Mouse (Mus musculus): ENCODE results near the gene Pradc1. TPM values are rescaled to one million over a fixed set of nuclear protein-coding genes. Genes with fewer than 3 reads are reported as not detected.

Gene Pradc1
- 2.3 TPM for polyA plus RNA-seq (2014; fragmentation: Illumina TruSeq; extraction: RNeasy Lipid Tissue Mini Kit (QIAGEN cat#74804))

GRCm38 (mm10) chr6:85451664-85452410 is at the start of gene Pradc1:
TSS of gene Pradc1 (minus strand) at chr6:85451970.

GRCm38 (mm10) chr6:85450697-85451663 is 790 bp downstream of the Pradc1 start, which contains the start of gene Cct7:
TSS of gene Cct7 (plus strand) at chr6:85451514.

GRCm38 (mm10) chr6:85431842-85432431 is 19.8 kb downstream of the Pradc1 start, which contains the start of gene Smyd5:
TSS of gene Smyd5 (plus strand) at chr6:85431989.

GRCm38 (mm10) chr6:85423836-85424379 is 27.9 kb downstream of the Pradc1 start, which contains the start of gene Noto:
TSS of gene Noto (plus strand) at chr6:85423886.

Other genes with a start within 250 kb of the Pradc1 start
- gene Sfxn5, start 118.5 kb downstream of the Pradc1 start, polyA plus RNA-seq (2014; fragmentation: Illumina TruSeq; extraction: RNeasy Lipid Tissue Mini Kit (QIAGEN cat#74804)) = 2.4 TPM
- 4.6 TPM for gene Rab11fip5, start 77.3 kb downstream of the Pradc1 start, polyA plus RNA-seq (2014; fragmentation: Illumina TruSeq; extraction: RNeasy Lipid Tissue Mini Kit (QIAGEN cat#74804))
- gene Noto, start 28.1 kb downstream of the Pradc1 start, polyA plus RNA-seq (2014; fragmentation: Illumina TruSeq; extraction: RNeasy Lipid Tissue Mini Kit (QIAGEN cat#74804)) = 3.3 TPM
- 2.5 TPM for gene Smyd5, start 20.0 kb downstream of the Pradc1 start, polyA plus RNA-seq (2014; fragmentation: Illumina TruSeq; extraction: RNeasy Lipid Tissue Mini Kit (QIAGEN cat#74804))
- gene Cct7, start 456 bp downstream of the Pradc1 start, polyA plus RNA-seq (2014; fragmentation: Illumina TruSeq; extraction: RNeasy Lipid Tissue Mini Kit (QIAGEN cat#74804)) = 174 TPM
- not detected for gene Fbxo41, start 51.0 kb upstream of the Pradc1 start, polyA plus RNA-seq (2014; fragmentation: Illumina TruSeq; extraction: RNeasy Lipid Tissue Mini Kit (QIAGEN cat#74804))
- not detected for gene Egr4, start 61.6 kb upstream of the Pradc1 start, polyA plus RNA-seq (2014; fragmentation: Illumina TruSeq; extraction: RNeasy Lipid Tissue Mini Kit (QIAGEN cat#74804))
- 34.3 TPM for gene Alms1, start 135.6 kb upstream of the Pradc1 start, polyA plus RNA-seq (2014; fragmentation: Illumina TruSeq; extraction: RNeasy Lipid Tissue Mini Kit (QIAGEN cat#74804))

All from ovary, adult 10 weeks (tissue).